Mouse (Mus musculus): ENCODE results near the gene Pgs1.
A peak's percentile ranks its signal among the peaks of the same experiment; 100 is the strongest.

Gene Pgs1

DNA sequence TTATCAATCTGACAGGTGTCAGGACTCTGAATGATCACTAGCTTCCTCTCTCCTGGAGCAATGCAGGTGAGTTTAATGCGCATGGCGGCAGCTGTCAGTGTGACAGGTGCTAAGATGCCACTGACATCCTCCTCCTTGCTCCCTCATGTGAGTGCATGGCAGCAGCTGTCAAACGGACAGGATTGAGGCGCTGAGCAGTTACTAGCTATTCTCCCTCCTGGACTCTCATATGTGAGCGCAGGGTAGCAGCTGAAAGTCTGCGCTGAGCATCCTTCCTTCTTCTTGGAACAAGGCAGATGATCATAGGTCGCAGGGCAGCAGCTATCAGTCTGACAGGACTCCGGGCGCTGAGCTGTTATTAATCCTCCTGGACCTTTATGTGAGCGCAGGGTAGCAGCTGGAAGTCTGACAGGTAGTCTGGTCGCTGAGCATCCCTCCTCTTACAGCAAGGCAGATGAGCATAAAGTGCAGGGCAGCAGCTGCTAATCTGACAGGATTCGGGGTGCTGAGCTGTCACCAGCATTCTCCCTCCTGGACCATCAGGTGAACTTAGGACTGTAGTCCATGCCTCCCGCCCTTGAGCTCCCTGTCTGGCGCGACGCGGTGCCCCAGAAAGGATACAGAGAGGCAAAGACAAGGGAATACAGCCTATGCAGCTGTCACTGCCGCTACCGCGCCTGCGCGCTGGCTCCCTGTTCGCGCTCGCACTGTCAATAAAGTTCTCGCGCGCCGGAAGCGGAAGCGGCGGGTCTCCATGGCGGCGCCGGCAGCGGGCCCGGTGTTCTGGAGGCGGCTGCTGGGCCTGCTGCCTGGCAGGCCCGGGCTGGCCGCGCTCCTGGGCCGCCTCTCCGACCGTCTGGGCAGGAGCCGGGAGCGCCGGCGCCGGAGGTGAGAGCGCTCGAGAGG lies at the start of gene Pgs1:
Gene Pgs1, plus strand, starts transcription at position 167 of the 906 bp plus-strand sequence.
- DNase-seq (ENCODE audit: low spot score): peak; percentile 93

DNA sequence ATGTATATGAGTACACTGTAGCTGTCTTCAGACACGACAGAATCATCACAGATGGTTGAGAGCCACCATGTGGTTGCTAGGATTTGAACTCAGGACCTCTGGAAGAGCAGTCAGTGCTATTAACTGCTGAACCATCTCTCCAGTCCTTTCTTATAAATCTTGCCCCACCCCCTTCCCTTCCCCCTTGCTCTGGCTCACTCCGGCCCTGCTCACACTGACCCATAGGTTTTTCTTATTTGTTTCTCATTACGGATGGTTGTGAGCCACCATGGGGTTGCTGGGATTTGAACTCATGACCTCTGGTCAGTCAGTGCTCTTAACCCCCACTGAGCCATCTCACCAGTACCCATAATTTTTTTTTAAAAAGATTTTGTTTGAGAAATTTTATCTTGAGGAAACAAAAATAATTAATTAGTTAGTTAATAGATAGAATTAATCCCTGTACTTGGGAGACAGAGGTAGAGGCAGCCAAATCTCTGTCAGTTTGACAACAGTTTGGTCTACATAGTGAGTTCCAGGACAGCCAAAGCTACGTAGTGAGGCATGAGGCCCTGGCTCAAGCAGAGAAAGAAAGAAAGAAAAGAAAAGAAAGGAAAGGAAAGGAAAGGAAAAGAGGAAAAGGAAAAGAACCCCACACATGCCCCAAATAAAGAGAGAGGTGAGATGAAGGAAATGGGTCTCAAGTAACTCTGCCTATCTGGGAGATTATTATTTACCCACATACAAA lies 46.9 kb upstream of the Pgs1 start:
- DNase-seq (ENCODE audit: low spot score): peak; percentile 57

GRCm38 (mm10) chr11:117939741-117940285 lies 46.3 kb upstream of the Pgs1 start:
- DNase-seq (ENCODE audit: low spot score): peak; percentile 93

DNA sequence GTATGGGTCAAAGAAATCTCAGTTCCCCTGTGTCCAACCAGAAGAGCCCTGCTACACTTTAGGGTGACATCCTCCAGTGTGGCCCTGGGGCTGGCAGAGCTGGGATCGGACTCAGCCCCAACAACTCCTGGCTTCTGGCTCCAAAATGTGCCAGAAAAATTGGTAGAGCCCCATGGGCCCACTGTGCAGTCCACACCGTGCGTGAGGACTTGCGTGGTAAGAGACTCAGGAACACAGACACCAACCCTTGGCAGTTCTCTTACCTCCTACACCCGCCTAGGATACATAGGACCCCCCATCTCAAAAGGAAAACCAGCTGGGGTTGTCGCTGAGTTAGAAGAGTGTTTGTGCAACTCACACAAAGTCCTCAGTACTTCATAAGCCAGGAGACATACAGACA lies 45.2 kb upstream of the Pgs1 start:
- DNase-seq (ENCODE audit: low spot score): no peak

GRCm38 (mm10) chr11:117941325-117941834 lies 44.7 kb upstream of the Pgs1 start:
- no peak for DNase-seq (ENCODE audit: low spot score)

DNA sequence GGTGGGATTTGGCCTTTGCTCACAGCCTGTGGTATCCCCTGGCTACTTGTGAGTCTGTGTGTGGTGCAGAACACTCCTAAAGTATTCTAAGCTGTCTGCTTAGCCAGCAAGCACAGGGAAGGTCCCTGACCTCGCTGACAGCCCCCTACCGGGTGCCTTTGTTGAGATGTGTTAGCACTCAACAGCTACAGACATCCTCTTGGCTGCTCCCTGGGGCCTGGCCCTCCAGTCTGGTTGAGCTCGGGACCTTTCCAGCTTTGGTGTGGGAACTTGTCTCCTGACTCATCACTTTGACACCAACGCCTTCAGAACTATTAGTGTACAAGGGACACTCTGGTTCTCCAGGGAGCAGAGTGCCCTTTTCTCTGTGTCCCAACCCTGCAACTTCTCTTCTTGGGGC lies 44.2 kb upstream of the Pgs1 start:
- DNase-seq (ENCODE audit: low spot score): peak; percentile 58

DNA sequence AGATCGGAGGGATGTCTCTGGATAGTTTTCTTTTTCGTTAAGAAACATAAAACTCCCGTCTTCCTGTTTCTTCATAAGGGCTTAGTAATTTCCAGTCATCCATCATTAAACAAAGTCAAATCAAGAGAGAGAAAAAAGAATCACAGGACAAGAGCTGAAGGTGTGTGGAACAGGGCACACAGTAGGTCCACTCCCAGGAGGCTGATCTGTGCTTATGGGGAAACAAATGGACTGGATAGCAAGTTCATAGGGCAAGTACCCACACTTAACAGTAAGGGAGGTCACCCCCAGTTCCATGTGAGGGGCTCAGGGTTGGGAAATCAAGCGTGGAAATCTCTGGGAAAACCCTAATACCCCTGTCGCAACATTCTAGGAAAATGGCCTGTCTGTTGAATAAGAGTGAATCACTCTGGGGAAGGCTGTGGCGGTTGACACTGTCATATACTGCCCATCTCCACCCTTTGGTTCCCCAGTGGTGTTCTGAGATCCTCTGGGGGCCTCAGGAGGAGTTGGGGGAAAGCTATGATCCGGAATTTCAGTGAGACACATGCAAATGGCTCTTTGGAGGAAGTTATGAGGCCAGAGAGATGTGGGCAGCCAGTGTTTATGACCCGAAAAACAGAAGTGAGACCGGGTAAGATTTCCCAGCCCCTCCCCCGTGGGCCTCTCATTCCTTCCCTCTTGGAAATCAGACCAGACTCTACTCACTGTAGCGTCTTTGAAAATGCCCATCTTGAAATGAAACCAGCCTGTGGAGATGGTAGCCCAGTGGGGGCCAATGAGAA lies 39.7 kb upstream of the Pgs1 start:
- DNase-seq (ENCODE audit: low spot score): no peak

DNA sequence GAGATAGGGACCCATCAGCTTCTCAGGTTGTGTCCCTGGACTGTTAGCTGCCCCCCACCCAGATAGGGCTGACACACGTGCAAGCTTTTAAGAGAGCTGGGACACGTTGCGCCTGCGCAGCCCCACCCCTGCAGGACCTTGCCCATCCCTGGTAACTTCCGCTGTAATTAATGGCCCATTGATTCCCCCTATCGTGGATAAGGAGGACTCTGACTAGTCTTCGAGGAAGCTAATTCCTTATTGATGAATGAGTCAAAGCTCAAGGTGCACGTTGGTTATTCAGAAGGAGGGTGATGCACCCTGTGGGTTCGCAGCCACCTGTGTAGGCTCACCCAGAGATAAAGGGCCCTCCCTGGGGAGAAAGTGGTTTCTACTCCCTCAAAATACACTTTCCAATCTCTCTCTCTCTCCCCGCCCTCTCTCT lies 39.1 kb upstream of the Pgs1 start:
- no peak for DNase-seq (ENCODE audit: low spot score)

- DNase-seq (ENCODE audit: low spot score): peak; percentile 88
Observed at GRCm38 (mm10) chr11:117949392-117950091, 36.5 kb upstream of the Pgs1 start.

GRCm38 (mm10) chr11:117951391-117951790 lies 34.7 kb upstream of the Pgs1 start:
- DNase-seq (ENCODE audit: low spot score): no peak

DNA sequence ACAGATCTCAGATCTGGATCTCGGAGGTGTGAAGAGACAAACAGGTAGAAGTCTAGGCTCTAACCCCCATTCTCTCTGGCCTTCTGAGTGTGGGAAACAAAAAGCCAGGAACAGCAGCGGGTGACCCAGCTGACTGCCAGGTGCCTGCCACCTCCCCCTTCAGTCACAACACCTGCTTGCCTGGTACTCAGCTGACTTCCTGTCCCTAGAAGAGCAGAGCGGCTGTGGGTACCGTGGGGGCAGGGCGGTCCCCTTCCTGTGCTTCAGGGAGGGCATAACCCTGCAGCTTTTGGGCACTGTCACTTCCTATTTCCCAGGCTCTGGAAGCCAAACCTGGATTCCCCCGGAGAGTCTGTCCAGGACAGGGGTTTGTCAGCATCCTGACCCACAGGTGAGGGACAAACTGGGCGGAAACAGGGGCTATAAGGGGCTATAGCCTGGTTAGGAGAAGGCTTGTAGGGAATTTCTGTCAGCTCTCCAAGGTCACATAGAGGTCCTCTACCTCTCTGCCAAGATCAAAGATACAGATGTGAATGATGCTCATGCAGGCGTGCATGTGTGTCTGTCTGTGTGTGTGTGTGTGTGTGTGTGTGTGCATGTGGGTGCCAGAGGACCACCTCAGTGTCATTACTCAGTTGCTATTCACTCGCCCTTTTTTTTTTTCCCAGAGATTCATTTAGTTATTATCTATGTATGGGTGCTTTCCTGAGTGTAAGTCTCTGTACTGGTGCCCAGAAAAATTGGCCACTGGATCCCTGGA lies 33.7 kb upstream of the Pgs1 start:
- no peak for DNase-seq (ENCODE audit: low spot score)

DNA sequence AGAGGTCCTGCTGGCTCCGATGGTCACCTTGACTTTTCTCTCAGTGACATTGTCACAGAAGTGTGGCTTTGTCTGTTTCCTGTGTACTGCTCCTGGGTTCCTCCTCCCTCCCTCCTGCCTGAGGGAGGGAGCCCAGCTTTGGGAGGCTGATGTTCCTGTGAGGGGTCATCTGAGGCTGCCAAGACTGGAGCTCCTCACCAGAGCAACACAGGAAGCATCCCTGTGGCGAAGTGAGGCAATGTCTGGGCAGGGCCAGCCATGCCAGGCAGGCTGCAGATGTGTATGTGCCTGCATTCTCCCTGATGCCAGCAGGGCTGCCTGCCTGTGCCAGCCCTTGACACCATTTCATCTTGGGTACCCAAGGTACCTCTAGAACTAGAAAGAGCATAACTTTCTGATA lies 32.0 kb upstream of the Pgs1 start:
- no peak for DNase-seq (ENCODE audit: low spot score)

DNA sequence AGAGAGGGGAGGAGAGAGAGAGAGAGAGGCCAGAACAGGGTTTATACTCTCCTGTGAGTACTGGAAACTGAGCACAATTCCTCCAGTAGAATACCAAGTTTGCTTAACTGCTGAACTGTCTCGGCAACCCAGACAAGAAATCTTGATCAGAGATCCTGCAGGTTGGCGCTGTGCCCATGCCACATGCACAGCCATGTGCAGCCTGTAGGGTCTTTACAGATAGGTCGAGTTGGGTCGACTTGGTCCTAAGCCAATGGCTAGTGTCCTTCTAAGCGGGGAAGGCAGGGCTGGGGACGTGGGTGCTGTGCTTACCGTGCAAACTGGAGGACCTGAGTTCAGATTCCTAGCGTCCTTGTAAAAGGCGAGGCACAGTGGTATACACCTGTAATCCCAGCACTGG lies 31.3 kb upstream of the Pgs1 start:
- no peak for DNase-seq (ENCODE audit: low spot score)

GRCm38 (mm10) chr11:117955621-117956020 lies 30.5 kb upstream of the Pgs1 start:
- DNase-seq (ENCODE audit: low spot score): peak; percentile 40

- DNase-seq (ENCODE audit: low spot score): no peak
Observed at GRCm38 (mm10) chr11:117958197-117958596, 27.9 kb upstream of the Pgs1 start.

DNA sequence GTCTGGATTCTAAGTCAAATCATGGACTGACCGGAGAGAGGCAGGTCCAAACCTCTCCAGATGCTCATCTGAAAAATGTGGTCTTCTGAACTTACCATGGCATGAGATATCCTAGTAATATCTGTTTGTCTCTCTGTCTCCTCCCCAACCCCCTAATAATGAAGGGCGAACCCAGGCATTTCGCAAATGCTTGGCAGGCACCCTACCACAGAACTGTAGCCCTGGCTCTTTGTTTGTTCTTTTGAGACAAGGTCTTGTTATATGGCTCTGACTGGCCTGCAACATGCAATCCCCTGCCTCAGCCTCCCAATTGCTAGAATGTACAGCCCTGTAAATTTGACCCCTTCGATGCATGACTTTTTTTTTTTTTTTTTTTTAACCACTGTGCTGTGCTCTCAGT lies 26.9 kb upstream of the Pgs1 start:
- no peak for DNase-seq (ENCODE audit: low spot score)

DNA sequence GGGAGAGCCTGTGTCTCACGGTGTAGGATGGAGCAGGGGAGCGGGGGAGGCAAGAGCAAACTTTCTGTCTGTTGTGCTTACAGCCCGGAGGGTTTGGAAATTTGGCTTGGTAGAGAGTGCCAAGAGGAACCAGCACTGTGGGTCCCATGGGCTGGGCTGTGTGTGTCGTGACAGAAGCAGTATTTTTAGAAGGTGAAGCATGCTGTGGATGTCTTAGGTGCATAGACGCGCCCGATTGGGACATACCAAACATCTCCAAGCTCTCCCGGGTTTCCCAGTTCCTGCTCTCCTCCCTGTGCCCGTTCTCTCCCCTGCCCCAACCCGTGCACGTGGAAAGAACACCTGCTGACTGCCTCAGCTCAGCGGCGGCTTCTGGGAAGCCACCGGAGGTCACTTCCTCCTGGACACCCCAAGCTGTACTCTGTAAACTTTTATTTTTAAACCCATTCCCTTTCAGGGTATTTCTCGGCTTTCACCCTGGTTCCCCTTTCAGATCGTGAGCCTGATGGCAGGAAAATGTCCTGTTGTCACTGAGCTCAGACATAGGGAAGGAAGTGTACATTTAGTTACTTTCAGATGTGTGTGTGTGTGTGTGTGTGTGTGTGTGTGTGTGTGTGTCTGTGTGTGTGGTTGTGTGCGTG lies 26.2 kb upstream of the Pgs1 start:
- no peak for DNase-seq (ENCODE audit: low spot score)

DNA sequence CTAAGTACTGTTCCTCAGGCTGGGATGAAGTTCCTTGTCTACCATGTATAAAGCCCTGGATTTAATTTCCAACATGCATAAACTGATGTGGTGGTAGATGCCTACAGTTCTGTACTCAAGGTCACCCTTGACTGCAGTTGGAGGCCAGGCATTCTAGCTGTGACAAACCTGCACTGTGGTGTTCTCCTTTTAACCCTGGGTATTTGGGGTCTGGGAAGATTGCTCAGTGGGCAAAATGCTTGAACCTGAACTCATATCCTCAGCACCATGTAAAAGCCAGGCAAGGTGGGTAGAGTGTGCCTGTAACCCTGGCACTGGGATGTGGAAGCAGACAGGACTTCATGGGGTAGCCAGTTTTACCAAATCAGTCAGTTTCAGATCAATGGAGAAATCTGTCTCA lies 25.5 kb upstream of the Pgs1 start:
- DNase-seq (ENCODE audit: low spot score): no peak

GRCm38 (mm10) chr11:117962228-117963067 lies 23.6 kb upstream of the Pgs1 start:
- DNase-seq (ENCODE audit: low spot score): no peak
